Comparison of ENCODE assay signal across 10 mouse cellular contexts in the genomic region with DNA sequence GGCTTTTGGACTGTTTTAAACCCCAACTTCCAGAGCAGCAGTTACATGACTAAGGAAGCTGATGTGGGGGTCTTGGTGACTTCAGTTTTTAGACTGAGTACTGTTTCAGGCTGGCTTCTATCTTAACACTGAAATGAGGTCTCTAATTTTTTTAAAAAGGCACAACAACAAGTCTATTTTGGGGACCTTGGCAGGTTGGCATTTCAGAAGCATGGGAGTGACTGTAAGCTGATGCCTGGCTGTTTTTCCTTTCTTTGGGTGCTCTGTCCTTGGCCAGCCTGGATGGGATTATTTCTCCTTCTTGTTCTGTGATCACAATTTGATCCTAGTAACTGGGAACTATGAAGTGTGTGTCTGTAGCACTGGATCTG.
DNase-seq lines count a peak whose midpoint lies in the region; ATAC-seq and TF ChIP-seq lines count a peak whose summit lies in the region.
"Had no signal": no experiment of that assay in that cellular context is flagged by ENCODE, and none has a peak within 500 bp of the region (broad histone marks: within the 10 kb centered on the region; RNA-seq: fewer than 3 reads in every experiment).

No protein-coding gene starts in this region.

- H3K4me1 ChIP-seq in embryonic facial prominence, embryonic 10.5 days, result peaks cover 10% of the 10 kb centered on the region; the same call in 1 of the 2 replicates
- peaks cover 73% of the 10 kb centered on the region for H3K4me1 ChIP-seq in heart, embryonic 13.5 days
- H3K4me1 ChIP-seq in liver, embryonic 14.5 days (replicated peaks; ENCODE audit: control insufficient read depth in 2 of 2, insufficient read depth in 2 of 2, low read length in 1 of 2), result peaks cover 38 to 56% of the 10 kb centered on the region in 2 experiments
- H3K4me1 ChIP-seq: hindbrain, embryonic 12.5 days; midbrain, embryonic 12.5 days had no signal

- DNase-seq in layer of hippocampus, adult 2 months (ENCODE audit: low spot score in 2 of 2), result no peak
- DNase-seq in layer of hippocampus, postnatal 10 days (ENCODE audit: low spot score in 2 of 2), result no peak
- DNase-seq in embryonic facial prominence, embryonic 10.5 days (ENCODE audit: low spot score), result no peak
- DNase-seq in liver, embryonic 14.5 days (ENCODE audit: low read depth in 3 of 3, low spot score in 3 of 3), result no peak
- no peak for DNase-seq in frontal cortex, postnatal 10 days (ENCODE audit: low spot score in 2 of 2)
- no peak for DNase-seq in thymus, postnatal 25 days
- DNase-seq in spleen, adult 12 weeks (ENCODE audit: low spot score), result no peak

- peak overlapping the region; percentile 45 for H3K4me3 ChIP-seq in layer of hippocampus, adult 2 months
- 0 out of 2 replicates have a peak overlapping the region, but pooled peaks have one; percentile 1 for H3K4me3 ChIP-seq in embryonic facial prominence, embryonic 10.5 days
- peak overlapping the region; percentile 49 for H3K4me3 ChIP-seq in heart, embryonic 13.5 days
- H3K4me3 ChIP-seq in liver, embryonic 14.5 days (ENCODE audit: insufficient read depth in 1 of 2, low read depth in 2 of 2, low read length in 2 of 2), result peak overlapping the region; percentile 62 to 91
- H3K4me3 ChIP-seq: hindbrain, embryonic 12.5 days; midbrain, embryonic 12.5 days had no signal

- no peaks in the 10 kb centered on the region for H3K9me3 ChIP-seq in embryonic facial prominence, embryonic 10.5 days
- H3K9me3 ChIP-seq in heart, embryonic 13.5 days, result no peaks in the 10 kb centered on the region
- no peaks in the 10 kb centered on the region for H3K9me3 ChIP-seq in liver, embryonic 14.5 days (ENCODE audit: control insufficient read depth, low read length)
- H3K9me3 ChIP-seq: hindbrain, embryonic 12.5 days; midbrain, embryonic 12.5 days had no signal

- no peaks in the 10 kb centered on the region for H3K27me3 ChIP-seq in embryonic facial prominence, embryonic 10.5 days (replicated peaks; ENCODE audit: low read depth, poor library complexity, severe bottlenecking)
- no peaks in the 10 kb centered on the region for H3K27me3 ChIP-seq in heart, embryonic 13.5 days (replicated peaks)
- no peaks in the 10 kb centered on the region for H3K27me3 ChIP-seq in liver, embryonic 14.5 days (ENCODE audit: control insufficient read depth, insufficient read depth, low read length)
- H3K27me3 ChIP-seq: hindbrain, embryonic 12.5 days; midbrain, embryonic 12.5 days had no signal

- no peak for TF ChIP-seq EP300 in liver, embryonic 14.5 days (IDR thresholded peaks at IDR 0.05; ENCODE audit: low read depth)

- peak overlapping the region; percentile 77 for H3K9ac ChIP-seq in heart, embryonic 13.5 days
- H3K9ac ChIP-seq in liver, embryonic 14.5 days (replicated peaks), result peak overlapping the region; percentile 71
- H3K9ac ChIP-seq: hindbrain, embryonic 12.5 days; midbrain, embryonic 12.5 days had no signal

- peaks cover 59% of the 10 kb centered on the region for H3K36me3 ChIP-seq in embryonic facial prominence, embryonic 10.5 days (replicated peaks)
- peaks cover 62% of the 10 kb centered on the region for H3K36me3 ChIP-seq in heart, embryonic 13.5 days
- peaks cover 47% of the 10 kb centered on the region for H3K36me3 ChIP-seq in liver, embryonic 14.5 days (replicated peaks; ENCODE audit: control insufficient read depth, insufficient read depth, low read depth)

- ATAC-seq in heart, embryonic 13.5 days (ENCODE audit: extremely low read depth, insufficient number of reproducible peaks, low FRiP score, low TSS enrichment), result no peak
- ATAC-seq in liver, embryonic 14.5 days (ENCODE audit: insufficient read depth), result peak; percentile 17; the same call in 1 of the 2 replicates

- peak overlapping the region; percentile 60 for H3K4me2 ChIP-seq in heart, embryonic 13.5 days
- peak overlapping the region; percentile 57 for H3K4me2 ChIP-seq in liver, embryonic 14.5 days (ENCODE audit: low read depth)
- H3K4me2 ChIP-seq: hindbrain, embryonic 12.5 days; midbrain, embryonic 12.5 days had no signal

- peak overlapping the region; percentile 81 for H3K27ac ChIP-seq in layer of hippocampus, adult 2 months
- no peak overlapping the region for H3K27ac ChIP-seq in embryonic facial prominence, embryonic 10.5 days (replicated peaks)
- H3K27ac ChIP-seq in heart, embryonic 13.5 days (replicated peaks), result peak overlapping the region; percentile 92
- H3K27ac ChIP-seq in liver, embryonic 14.5 days, result peak overlapping the region; percentile 75
- H3K27ac ChIP-seq: hindbrain, embryonic 12.5 days; midbrain, embryonic 12.5 days had no signal

- TF ChIP-seq CTCF in layer of hippocampus, adult 2 months (conservative IDR thresholded peaks at IDR 0.05), result no peak
- no peak for TF ChIP-seq CTCF in liver, embryonic 14.5 days (IDR thresholded peaks at IDR 0.05; ENCODE audit: low read depth)

Comparison
In these comparisons a context has a peak if more than half of its experiments do, and no peak if none do; other contexts are left out.
1. H3K4me3 ChIP-seq: peak in every context shown above with its lines; median percentile 76 in liver, embryonic 14.5 days; 49 in heart, embryonic 13.5 days; 45 in layer of hippocampus, adult 2 months; 1 in embryonic facial prominence, embryonic 10.5 days.